Mouse (Mus musculus) ES-E14 (cell line): ENCODE data around the gene Dnajc25.

Source experiments
- CHD2 ChIP-seq: IDR thresholded peaks from 2 replicates; pipeline ENCODE4 v1.6.1; 2014; ENCODE audit warnings: mild to moderate bottlenecking, low read depth, low read length, inconsistent platforms
- HCFC1 ChIP-seq: IDR thresholded peaks from 2 replicates; pipeline ENCODE4 v1.6.1; 2012; ENCODE audit warnings: low read length, inconsistent platforms, borderline replicate concordance; ENCODE audit not compliant: insufficient read depth
- ZC3H11A ChIP-seq: IDR thresholded peaks from 2 replicates; pipeline ENCODE4 v1.6.1; 2012; ENCODE audit warnings: low read depth, mild to moderate bottlenecking, inconsistent platforms, low read length, borderline replicate concordance
- ZNF384 ChIP-seq: IDR thresholded peaks from 2 replicates; pipeline ENCODE4 v1.6.1; 2012; ENCODE audit warnings: low read depth, low read length, inconsistent platforms

- TF ChIP-seq HCFC1 (no peak), ZC3H11A (no peak), ZNF384 (no peak), CHD2 (no peak)
These were observed 42.7 kb downstream of the Dnajc25 start for GRCm38 (mm10) chr4:59037525-59037924.
